Mouse (Mus musculus): Measurements from ENCODE around the gene Gm17655. TPM values are rescaled to one million over a fixed set of nuclear protein-coding genes. Genes with fewer than 3 reads are reported as not detected.
A peak's percentile ranks its signal among the peaks of the same experiment; 100 is the strongest.

The Gm17655 gene
- polyA plus RNA-seq, 1 experiment from 2014 or later = 1.6 TPM

GRCm38 (mm10) chr5:110106140-110106871, 34.0 kb upstream of the Gm17655 start:
- peak; percentile 18 for DNase-seq (ENCODE audit: low spot score)
- Histone ChIP-seq H3K4me1 (replicated peaks; ENCODE audit: control insufficient read depth, insufficient read depth) (peaks cover 4% of the 10 kb centered on the region), H3K9me3 (ENCODE audit: control insufficient read depth, low read length) (0 out of 2 replicates have a peak, but pooled peaks cover 4% of the 10 kb centered on the region), H3K9ac (ENCODE audit: low read length) (peak overlapping the region; percentile 89; the same call in 1 of the 2 replicates), H3K27ac (replicated peaks) (peak overlapping the region; percentile 100; the same call in 1 of the 2 replicates), H3K36me3 (ENCODE audit: control insufficient read depth, insufficient read depth, low read length) (peaks cover 30% of the 10 kb centered on the region), H3K4me3 (ENCODE audit: low read depth, low read length) (peak overlapping the region; percentile 81; the same call in 1 of the 2 replicates), H3K27me3 (ENCODE audit: control insufficient read depth, insufficient read depth, low read length) (no peaks in the 10 kb centered on the region), H3K4me2 (replicated peaks; ENCODE audit: low read depth) (peak overlapping the region; percentile 75)
- no peak for ATAC-seq (ENCODE audit: low FRiP score, low TSS enrichment)
- 95% methylated on average over 26 of the region's 26 CpGs for WGBS
- TF ChIP-seq EP300 (optimal IDR thresholded peaks at IDR 0.05) = no peak
- no peak for TF ChIP-seq CTCF (IDR thresholded peaks at IDR 0.05; ENCODE audit: low read depth)

GRCm38 (mm10) chr5:110104616-110105380, 32.5 kb upstream of the Gm17655 start:
- H3K9ac ChIP-seq (ENCODE audit: low read length) = no peak overlapping the region
- ATAC-seq (ENCODE audit: low FRiP score, low TSS enrichment) (no peak), DNase-seq (ENCODE audit: low spot score) (peak; percentile 14)
- 96% methylated on average over 36 of the region's 36 CpGs for WGBS
- H3K27me3 ChIP-seq (ENCODE audit: control insufficient read depth, insufficient read depth, low read length) = no peaks in the 10 kb centered on the region
- H3K4me2 ChIP-seq (replicated peaks; ENCODE audit: low read depth) = no peak overlapping the region
- H3K4me3 ChIP-seq (ENCODE audit: low read depth, low read length) = no peak overlapping the region
- H3K27ac ChIP-seq (replicated peaks) = no peak overlapping the region
- TF ChIP-seq CTCF (IDR thresholded peaks at IDR 0.05; ENCODE audit: low read depth) = no peak
- TF ChIP-seq EP300 (optimal IDR thresholded peaks at IDR 0.05) = no peak
- H3K9me3 ChIP-seq (ENCODE audit: control insufficient read depth, low read length) = 0 out of 2 replicates have a peak, but pooled peaks cover 4% of the 10 kb centered on the region
- H3K36me3 ChIP-seq (ENCODE audit: control insufficient read depth, insufficient read depth, low read length) = peaks cover 30% of the 10 kb centered on the region
- H3K4me1 ChIP-seq (replicated peaks; ENCODE audit: control insufficient read depth, insufficient read depth) = peaks cover 7% of the 10 kb centered on the region

- Histone ChIP-seq H3K36me3 (ENCODE audit: control insufficient read depth, insufficient read depth, low read length) (peaks cover 30% of the 10 kb centered on the region), H3K4me3 (ENCODE audit: low read depth, low read length) (no peak overlapping the region), H3K27ac (replicated peaks) (no peak overlapping the region), H3K4me2 (replicated peaks; ENCODE audit: low read depth) (no peak overlapping the region), H3K9me3 (ENCODE audit: control insufficient read depth, low read length) (0 out of 2 replicates have a peak, but pooled peaks cover 4% of the 10 kb centered on the region), H3K27me3 (ENCODE audit: control insufficient read depth, insufficient read depth, low read length) (no peaks in the 10 kb centered on the region), H3K4me1 (replicated peaks; ENCODE audit: control insufficient read depth, insufficient read depth) (peaks cover 7% of the 10 kb centered on the region), H3K9ac (ENCODE audit: low read length) (no peak overlapping the region)
- ATAC-seq (ENCODE audit: low FRiP score, low TSS enrichment) (no peak), DNase-seq (ENCODE audit: low spot score) (peak; percentile 13)
- 93% methylated on average over 27 of the region's 27 CpGs for WGBS
- TF ChIP-seq EP300 (optimal IDR thresholded peaks at IDR 0.05) (no peak), CTCF (IDR thresholded peaks at IDR 0.05; ENCODE audit: low read depth) (no peak)
Observed at GRCm38 (mm10) chr5:110103901-110104615, 31.7 kb upstream of the Gm17655 start.

GRCm38 (mm10) chr5:110102853-110103625, 30.7 kb upstream of the Gm17655 start:
- peaks cover 7% of the 10 kb centered on the region for H3K4me1 ChIP-seq (replicated peaks; ENCODE audit: control insufficient read depth, insufficient read depth)
- no peaks in the 10 kb centered on the region for H3K27me3 ChIP-seq (ENCODE audit: control insufficient read depth, insufficient read depth, low read length)
- DNase-seq (ENCODE audit: low spot score) (no peak), ATAC-seq (ENCODE audit: low FRiP score, low TSS enrichment) (no peak)
- no peak overlapping the region for H3K27ac ChIP-seq (replicated peaks)
- H3K4me3 ChIP-seq (ENCODE audit: low read depth, low read length) = no peak overlapping the region
- no peak overlapping the region for H3K9ac ChIP-seq (ENCODE audit: low read length)
- H3K36me3 ChIP-seq (ENCODE audit: control insufficient read depth, insufficient read depth, low read length) = peaks cover 30% of the 10 kb centered on the region
- H3K9me3 ChIP-seq (ENCODE audit: control insufficient read depth, low read length) = 0 out of 2 replicates have a peak, but pooled peaks cover 4% of the 10 kb centered on the region
- WGBS = 93% methylated on average over 19 of the region's 19 CpGs
- no peak overlapping the region for H3K4me2 ChIP-seq (replicated peaks; ENCODE audit: low read depth)
- no peak for TF ChIP-seq CTCF (IDR thresholded peaks at IDR 0.05; ENCODE audit: low read depth)

GRCm38 (mm10) chr5:110102429-110102828, 30.1 kb upstream of the Gm17655 start:
- Histone ChIP-seq H3K9me3 (ENCODE audit: control insufficient read depth, low read length) (0 out of 2 replicates have a peak, but pooled peaks cover 4% of the 10 kb centered on the region), H3K36me3 (ENCODE audit: control insufficient read depth, insufficient read depth, low read length) (peaks cover 30% of the 10 kb centered on the region), H3K9ac (ENCODE audit: low read length) (no peak overlapping the region), H3K4me2 (replicated peaks; ENCODE audit: low read depth) (no peak overlapping the region; the same call in 1 of the 2 replicates), H3K27ac (replicated peaks) (no peak overlapping the region), H3K4me3 (ENCODE audit: low read depth, low read length) (no peak overlapping the region), H3K27me3 (ENCODE audit: control insufficient read depth, insufficient read depth, low read length) (no peaks in the 10 kb centered on the region), H3K4me1 (replicated peaks; ENCODE audit: control insufficient read depth, insufficient read depth) (peaks cover 7% of the 10 kb centered on the region)
- DNase-seq (ENCODE audit: low spot score) (no peak), ATAC-seq (ENCODE audit: low FRiP score, low TSS enrichment) (no peak)
- TF ChIP-seq EP300 (optimal IDR thresholded peaks at IDR 0.05) = no peak
- no peak for TF ChIP-seq CTCF (IDR thresholded peaks at IDR 0.05; ENCODE audit: low read depth)
- WGBS = 88% methylated on average over 13 of the region's 13 CpGs

Data from stomach, postnatal 0 days (tissue).